Mouse (Mus musculus) intestine, postnatal 0 days (tissue): Measurements from ENCODE around the gene Zfp607b. TPM values are rescaled to one million over a fixed set of nuclear protein-coding genes. Genes with fewer than 3 reads are reported as not detected.

Experiments used
- ATAC-seq: fragments of 200-750 bp; cut with Nextera tagmentation; 2 replicates; pipeline ENCODE4 v1.8.0; 2017; ENCODE audit warnings: mild to moderate bottlenecking, moderate TSS enrichment, moderate library complexity
- H3K27ac ChIP-seq: fragments of 300-500 bp; sonication (generic); 2 replicates; pipeline ENCODE4 v1.5.1; 2014; ENCODE audit warnings: mild to moderate bottlenecking, low read depth, low read length, moderate library complexity
- H3K27me3 ChIP-seq: fragments of 300-500 bp; sonication (generic); replicated peaks from 2 replicates; pipeline ENCODE4 v1.6.1; 2014; ENCODE audit warnings: low read length, mixed read lengths; ENCODE audit not compliant: control insufficient read depth, insufficient read depth
- H3K36me3 ChIP-seq: fragments of 300-500 bp; sonication (generic); 2 replicates; pipeline ENCODE4 v1.6.1; 2014; ENCODE audit warnings: mild to moderate bottlenecking, moderate library complexity; ENCODE audit not compliant: control insufficient read depth, insufficient read depth
- H3K4me1 ChIP-seq: fragments of 300-500 bp; sonication (generic); replicated peaks from 2 replicates; pipeline ENCODE4 v1.6.1; 2014; ENCODE audit warnings: antibody characterized with exemption, low read length, mixed read lengths; ENCODE audit not compliant: control insufficient read depth, insufficient read depth
- H3K4me2 ChIP-seq: fragments of 300-500 bp; sonication (generic); replicated peaks from 2 replicates; pipeline ENCODE4 v1.6.1; 2014; ENCODE audit warnings: low read depth, mild to moderate bottlenecking, moderate library complexity
- H3K4me3 ChIP-seq: fragments of 300-500 bp; sonication (generic); 2 replicates; pipeline ENCODE4 v1.5.1; 2014; ENCODE audit warnings: low read depth, low read length
- H3K9ac ChIP-seq: fragments of 300-500 bp; sonication (generic); 2 replicates; pipeline ENCODE4 v1.6.1; 2014; ENCODE audit warnings: mild to moderate bottlenecking, low read depth, low read length
- H3K9me3 ChIP-seq: fragments of 300-500 bp; sonication (generic); 2 replicates; pipeline ENCODE4 v1.6.1; 2016; ENCODE audit warnings: mixed run types; ENCODE audit not compliant: control insufficient read depth
- CTCF ChIP-seq: sonication (generic); IDR thresholded peaks from 2 replicates; pipeline ENCODE4 v1.5.1; 2016; ENCODE audit warnings: low read depth, mild to moderate bottlenecking, control low read depth, antibody characterized with exemption, moderate library complexity
- WGBS: fragments of 180-500 bp; shearing (Covaris S2); extraction: QIAGEN DNeasy Blood & Tissue Kit; methylation state at CpG from one replicate; pipeline ENCODE4 v1.1.7; 2014; 5-methylcytosine and 5-hydroxymethylcytosine counted together
- polyA plus RNA-seq: library from polyadenylated mRNA; unstranded; fragments of >200 nt; fragmentation: Nextera tagmentation; extraction: Ambion mirVana; gene quantifications from 2 replicates; pipeline ENCODE4 v1.2.1, GENCODE M21; 2015

Zfp607b gene
- polyA plus RNA-seq, 1 experiment from 2014 or later, result 1.2 TPM

DNA sequence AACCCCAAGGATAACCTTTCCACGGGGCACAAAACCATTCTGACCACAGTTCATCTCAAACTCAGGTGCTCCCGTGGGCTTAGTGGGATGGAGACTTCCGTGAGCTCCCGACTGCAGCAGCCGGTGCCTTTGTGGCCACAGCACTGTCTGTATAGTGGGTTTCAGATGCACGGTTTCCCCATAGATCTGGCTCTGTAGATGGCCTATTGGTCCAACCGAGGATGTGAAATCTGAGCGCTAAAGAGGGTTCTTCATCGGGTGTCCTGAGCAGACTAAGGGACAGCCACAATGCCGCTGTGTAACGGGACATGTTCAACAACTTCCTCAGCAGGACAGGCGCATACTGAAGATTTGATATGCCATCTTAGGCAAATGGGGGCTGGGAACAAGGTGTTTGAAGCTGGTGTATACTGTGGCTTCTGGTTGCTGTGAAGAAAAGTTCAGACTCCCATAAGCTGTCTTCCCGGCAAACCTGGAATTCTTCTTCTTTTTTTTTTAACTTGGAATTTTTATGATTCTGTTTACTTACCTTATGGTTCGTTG lies 823 bp upstream of the Zfp607b start:
- no peaks in the 10 kb centered on the region for H3K4me1 ChIP-seq
- no peaks in the 10 kb centered on the region for H3K27me3 ChIP-seq
- 0 out of 2 replicates have a peak overlapping the region, but pooled peaks have one; percentile 42 for H3K27ac ChIP-seq
- H3K4me3 ChIP-seq, result peak overlapping the region; percentile 43
- H3K9me3 ChIP-seq, result no peaks in the 10 kb centered on the region
- H3K9ac ChIP-seq, result peak overlapping the region; percentile 34; the same call in 1 of the 2 replicates
- no peak for TF ChIP-seq CTCF
- peak overlapping the region; percentile 79 for H3K4me2 ChIP-seq
- no peak for ATAC-seq
- WGBS, result 26% methylated on average over 14 of the region's 14 CpGs
- no peaks in the 10 kb centered on the region for H3K36me3 ChIP-seq

GRCm38 (mm10) chr7:27691076-27691475 lies 1.9 kb downstream of the Zfp607b start:
- peak; percentile 79 for TF ChIP-seq CTCF
- H3K27ac ChIP-seq, result no peak overlapping the region
- no peak overlapping the region for H3K4me2 ChIP-seq
- no peaks in the 10 kb centered on the region for H3K36me3 ChIP-seq
- H3K27me3 ChIP-seq, result no peaks in the 10 kb centered on the region
- H3K9me3 ChIP-seq, result no peaks in the 10 kb centered on the region
- no peak overlapping the region for H3K9ac ChIP-seq
- 42% methylated on average over 5 of the region's 5 CpGs for WGBS
- H3K4me1 ChIP-seq, result no peaks in the 10 kb centered on the region
- H3K4me3 ChIP-seq, result no peak overlapping the region
- ATAC-seq, result no peak

GRCm38 (mm10) chr7:27696711-27697110 lies 7.6 kb downstream of the Zfp607b start:
- Histone ChIP-seq H3K4me3 (no peak overlapping the region), H3K9ac (no peak overlapping the region), H3K27me3 (no peaks in the 10 kb centered on the region), H3K4me1 (no peaks in the 10 kb centered on the region), H3K27ac (no peak overlapping the region), H3K9me3 (no peaks in the 10 kb centered on the region), H3K36me3 (no peaks in the 10 kb centered on the region), H3K4me2 (no peak overlapping the region)
- TF ChIP-seq CTCF, result no peak
- WGBS, result 68% methylated on average over 3 of the region's 3 CpGs
- no peak for ATAC-seq

DNA sequence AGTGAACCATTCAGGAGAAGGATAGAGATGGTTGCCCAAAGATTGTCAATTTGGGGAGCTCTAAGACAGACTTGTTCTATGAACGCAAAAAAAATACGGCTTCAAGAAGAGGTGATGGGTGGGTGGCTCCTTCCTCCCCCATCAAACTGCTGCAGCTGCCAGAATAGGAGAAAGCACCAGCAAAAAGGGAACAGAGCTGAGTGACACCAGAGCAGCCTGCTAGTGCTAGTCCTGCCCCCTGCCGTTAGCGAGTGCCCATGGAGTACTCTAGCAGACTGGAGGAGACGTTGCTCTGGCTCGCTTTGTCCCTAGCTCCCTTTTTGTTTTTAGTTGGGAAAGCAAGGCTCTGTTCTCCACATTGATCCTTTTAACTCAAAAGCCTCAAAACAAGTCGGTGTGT lies 21.3 kb downstream of the Zfp607b start:
- Histone ChIP-seq H3K4me3 (no peak overlapping the region), H3K27me3 (no peaks in the 10 kb centered on the region), H3K36me3 (no peaks in the 10 kb centered on the region), H3K9me3 (no peaks in the 10 kb centered on the region), H3K27ac (no peak overlapping the region), H3K4me1 (no peaks in the 10 kb centered on the region), H3K9ac (no peak overlapping the region), H3K4me2 (no peak overlapping the region)
- 89% methylated on average over 7 of the region's 7 CpGs for WGBS
- no peak for ATAC-seq
- TF ChIP-seq CTCF, result no peak

DNA sequence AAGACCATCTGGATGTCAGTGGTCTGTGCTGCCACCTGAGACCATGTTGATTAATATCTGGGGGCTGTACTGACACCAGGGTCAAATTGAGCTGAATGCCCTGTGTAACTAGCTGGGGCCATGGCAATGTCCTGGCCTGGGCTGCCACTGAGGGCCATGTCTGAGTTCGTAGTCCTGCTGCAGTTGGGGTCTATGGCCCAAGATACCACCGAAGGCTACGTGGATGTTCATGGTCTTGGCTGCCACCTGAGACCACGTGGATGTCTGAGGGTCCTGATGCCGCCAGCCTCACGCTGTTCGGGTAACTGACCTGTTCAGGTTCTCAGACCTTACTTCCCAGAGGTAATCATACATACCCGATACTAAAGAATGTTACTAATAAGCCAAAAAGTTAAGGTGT lies 32.8 kb downstream of the Zfp607b start:
- H3K27ac ChIP-seq, result no peak overlapping the region
- no peak for ATAC-seq
- H3K4me2 ChIP-seq, result no peak overlapping the region
- WGBS, result 94% methylated on average over 8 of the region's 8 CpGs
- H3K27me3 ChIP-seq, result no peaks in the 10 kb centered on the region
- H3K9ac ChIP-seq, result no peak overlapping the region
- no peaks in the 10 kb centered on the region for H3K4me1 ChIP-seq
- no peaks in the 10 kb centered on the region for H3K9me3 ChIP-seq
- TF ChIP-seq CTCF, result no peak
- no peak overlapping the region for H3K4me3 ChIP-seq
- H3K36me3 ChIP-seq, result no peaks in the 10 kb centered on the region

DNA sequence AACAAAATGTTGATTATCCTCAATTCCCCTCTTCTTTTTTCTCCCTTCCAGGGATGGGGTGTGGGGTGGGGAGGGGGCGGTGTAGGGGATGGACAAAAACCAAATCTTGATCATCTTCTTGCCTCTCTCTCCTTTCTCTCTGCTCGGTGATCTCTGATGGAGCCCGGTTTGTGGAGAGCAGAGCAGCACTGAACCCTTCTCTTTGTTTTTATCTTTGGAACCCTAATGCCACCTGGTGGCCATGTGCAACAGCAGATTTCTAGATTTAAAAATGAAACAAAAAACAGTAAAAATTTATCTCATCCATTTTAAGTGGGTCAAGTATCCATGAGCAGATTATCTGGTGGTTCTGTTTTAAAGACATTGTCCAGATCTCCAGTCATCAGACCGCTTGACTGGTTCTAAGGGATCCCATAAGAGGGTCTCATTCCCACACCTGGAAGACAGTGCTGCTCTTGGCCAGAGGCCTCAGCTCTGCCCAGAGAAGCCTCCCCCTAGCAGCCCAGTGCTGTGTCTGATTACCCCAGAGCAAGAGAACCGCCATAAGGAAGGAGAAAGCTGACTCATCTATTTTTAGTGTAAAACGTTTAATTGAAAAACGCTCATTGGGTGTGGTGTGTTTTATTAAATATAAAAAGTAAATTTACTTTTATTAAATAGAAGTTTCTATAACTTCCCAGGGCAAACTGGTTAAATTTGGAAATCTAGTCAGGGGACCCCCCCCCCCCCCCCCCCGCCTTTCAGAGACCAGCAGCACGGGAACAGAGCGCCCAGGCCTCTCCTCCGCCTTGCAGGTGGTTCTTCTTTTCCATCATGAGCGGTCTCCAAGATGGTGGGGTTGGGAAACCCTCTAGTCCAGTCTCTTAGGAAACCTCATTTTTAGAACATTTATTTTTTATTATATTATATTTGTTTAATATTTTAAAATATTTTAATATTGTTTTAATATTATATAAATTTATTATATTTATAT lies 36.7 kb downstream of the Zfp607b start:
- no peaks in the 10 kb centered on the region for H3K36me3 ChIP-seq
- no peak overlapping the region for H3K9ac ChIP-seq
- H3K4me3 ChIP-seq, result no peak overlapping the region
- H3K4me1 ChIP-seq, result peaks cover under 1% of the 10 kb centered on the region; the same call in 1 of the 2 replicates
- no peak overlapping the region for H3K4me2 ChIP-seq
- H3K9me3 ChIP-seq, result no peaks in the 10 kb centered on the region
- H3K27me3 ChIP-seq, result no peaks in the 10 kb centered on the region
- ATAC-seq, result no peak
- H3K27ac ChIP-seq, result no peak overlapping the region
- WGBS, result 45% methylated on average over 12 of the region's 12 CpGs
- TF ChIP-seq CTCF, result peak; percentile 72
